Mouse (Mus musculus) midbrain, embryonic 13.5 days (tissue): Measurements from ENCODE around the gene Runx2. TPM values are rescaled to one million over a fixed set of nuclear protein-coding genes. Genes with fewer than 3 reads are reported as not detected.

Experiments
- ATAC-seq: fragments of 200-750 bp; cut with Nextera tagmentation; 2 replicates; pipeline ENCODE4 v1.8.0; 2017; ENCODE audit warnings: mild to moderate bottlenecking, moderate TSS enrichment, moderate library complexity
- H3K27ac ChIP-seq: fragments of 300-500 bp; sonication (generic); 2 replicates; pipeline ENCODE4 v1.5.1; 2015; ENCODE audit warnings: inconsistent platforms, mild to moderate bottlenecking, moderate library complexity
- H3K27me3 ChIP-seq: fragments of 300-500 bp; sonication (generic); 2 replicates; pipeline ENCODE4 v1.6.1; 2015; ENCODE audit warnings: mild to moderate bottlenecking, inconsistent platforms
- H3K36me3 ChIP-seq: fragments of 300-500 bp; sonication (generic); 2 replicates; pipeline ENCODE4 v1.6.1; 2015; ENCODE audit warnings: mild to moderate bottlenecking, inconsistent platforms
- H3K4me1 ChIP-seq: fragments of 300-500 bp; sonication (generic); replicated peaks from 2 replicates; pipeline ENCODE4 v1.6.1; 2015; ENCODE audit warnings: inconsistent platforms
- H3K4me2 ChIP-seq: fragments of 300-500 bp; sonication (generic); replicated peaks from 2 replicates; pipeline ENCODE4 v1.6.1; 2015; ENCODE audit warnings: moderate library complexity, mild to moderate bottlenecking, inconsistent platforms
- H3K4me3 ChIP-seq: fragments of 300-500 bp; sonication (generic); replicated peaks from 2 replicates; pipeline ENCODE4 v1.5.1; 2015; ENCODE audit warnings: mild to moderate bottlenecking, inconsistent platforms
- H3K9ac ChIP-seq: fragments of 300-500 bp; sonication (generic); replicated peaks from 2 replicates; pipeline ENCODE4 v1.6.1; 2015; ENCODE audit warnings: mild to moderate bottlenecking, inconsistent platforms
- H3K9me3 ChIP-seq: fragments of 300-500 bp; sonication (generic); 2 replicates; pipeline ENCODE4 v1.6.1; 2016; ENCODE audit warnings: mild to moderate bottlenecking, inconsistent platforms
- WGBS: fragments of 180-500 bp; shearing (Covaris S2); methylation state at CpG from one replicate; pipeline ENCODE4 v1.1.7; 2015; 5-methylcytosine and 5-hydroxymethylcytosine counted together
- polyA plus RNA-seq: library from polyadenylated mRNA; unstranded; fragments of >200 nt; fragmentation: Nextera tagmentation; extraction: Ambion mirVana; gene quantifications from 2 replicates; pipeline ENCODE4 v1.2.1, GENCODE M21; 2015

Runx2 gene
- polyA plus RNA-seq, 1 experiment from 2014 or later = 0.77 TPM

- Histone ChIP-seq H3K27ac (no peak overlapping the region), H3K4me1 (0 out of 2 replicates have a peak, but pooled peaks cover 6% of the 10 kb centered on the region), H3K9ac (no peak overlapping the region), H3K27me3 (no peaks in the 10 kb centered on the region), H3K36me3 (no peaks in the 10 kb centered on the region), H3K4me3 (no peak overlapping the region), H3K4me2 (no peak overlapping the region), H3K9me3 (no peaks in the 10 kb centered on the region)
- ATAC-seq = no peak
- 38% methylated on average over 8 of the region's 8 CpGs for WGBS
Measured at GRCm38 (mm10) chr17:44649056-44649455, 165.5 kb downstream of the Runx2 start.

GRCm38 (mm10) chr17:44647916-44648315 lies 166.7 kb downstream of the Runx2 start:
- WGBS = 77% methylated on average over 6 of the region's 6 CpGs

GRCm38 (mm10) chr17:44645146-44645545 lies 169.5 kb downstream of the Runx2 start:
- Histone ChIP-seq H3K27ac (no peak overlapping the region), H3K4me3 (no peak overlapping the region), H3K36me3 (no peaks in the 10 kb centered on the region), H3K4me1 (0 out of 2 replicates have a peak, but pooled peaks cover 6% of the 10 kb centered on the region), H3K27me3 (no peaks in the 10 kb centered on the region), H3K4me2 (no peak overlapping the region), H3K9ac (no peak overlapping the region), H3K9me3 (no peaks in the 10 kb centered on the region)
- ATAC-seq = no peak
- 93% methylated on average over 8 of the region's 8 CpGs for WGBS

More at GRCm38 (mm10) chr17:44647916-44648315, 166.7 kb downstream of the Runx2 start:
- H3K9me3 ChIP-seq = no peaks in the 10 kb centered on the region
- H3K4me1 ChIP-seq = 0 out of 2 replicates have a peak, but pooled peaks cover 6% of the 10 kb centered on the region
- H3K27ac ChIP-seq = no peak overlapping the region
- H3K27me3 ChIP-seq = no peaks in the 10 kb centered on the region
- H3K36me3 ChIP-seq = no peaks in the 10 kb centered on the region
- H3K4me2 ChIP-seq = no peak overlapping the region
- no peak overlapping the region for H3K9ac ChIP-seq
- ATAC-seq = no peak
- H3K4me3 ChIP-seq = no peak overlapping the region

- Histone ChIP-seq H3K9ac (no peak overlapping the region), H3K27me3 (no peaks in the 10 kb centered on the region), H3K9me3 (no peaks in the 10 kb centered on the region), H3K27ac (no peak overlapping the region), H3K36me3 (no peaks in the 10 kb centered on the region), H3K4me3 (no peak overlapping the region), H3K4me2 (no peak overlapping the region), H3K4me1 (0 out of 2 replicates have a peak, but pooled peaks cover 2% of the 10 kb centered on the region)
- ATAC-seq = no peak
- 95% methylated on average over 6 of the region's 6 CpGs for WGBS
Measured at GRCm38 (mm10) chr17:44643260-44643659, 171.3 kb downstream of the Runx2 start.

GRCm38 (mm10) chr17:44642126-44642525 lies 172.5 kb downstream of the Runx2 start:
- Histone ChIP-seq H3K4me3 (no peak overlapping the region), H3K27ac (no peak overlapping the region), H3K36me3 (no peaks in the 10 kb centered on the region), H3K4me1 (0 out of 2 replicates have a peak, but pooled peaks cover 2% of the 10 kb centered on the region), H3K9ac (no peak overlapping the region), H3K27me3 (no peaks in the 10 kb centered on the region), H3K4me2 (no peak overlapping the region), H3K9me3 (no peaks in the 10 kb centered on the region)
- ATAC-seq = no peak
- 88% methylated on average over 4 of the region's 4 CpGs for WGBS

GRCm38 (mm10) chr17:44640910-44641309 lies 173.7 kb downstream of the Runx2 start:
- no peak overlapping the region for H3K9ac ChIP-seq
- H3K4me2 ChIP-seq = no peak overlapping the region
- no peaks in the 10 kb centered on the region for H3K9me3 ChIP-seq
- 82% methylated on average over 3 of the region's 3 CpGs for WGBS
- H3K27ac ChIP-seq = no peak overlapping the region
- no peaks in the 10 kb centered on the region for H3K27me3 ChIP-seq
- no peak overlapping the region for H3K4me3 ChIP-seq
- H3K36me3 ChIP-seq = no peaks in the 10 kb centered on the region
- 0 out of 2 replicates have a peak, but pooled peaks cover 2% of the 10 kb centered on the region for H3K4me1 ChIP-seq
- no peak for ATAC-seq

- 93% methylated on average over 14 of the region's 14 CpGs for WGBS
- H3K36me3 ChIP-seq = no peaks in the 10 kb centered on the region
Measured at GRCm38 (mm10) chr17:44639446-44639845, 175.2 kb downstream of the Runx2 start.

GRCm38 (mm10) chr17:44637181-44637880 lies 177.3 kb downstream of the Runx2 start:
- no peaks in the 10 kb centered on the region for H3K27me3 ChIP-seq
- no peaks in the 10 kb centered on the region for H3K9me3 ChIP-seq
- 0 out of 2 replicates have a peak, but pooled peaks cover 2% of the 10 kb centered on the region for H3K4me1 ChIP-seq
- no peaks in the 10 kb centered on the region for H3K36me3 ChIP-seq
- no peak overlapping the region for H3K27ac ChIP-seq
- H3K4me2 ChIP-seq = no peak overlapping the region
- 81% methylated on average over 10 of the region's 10 CpGs for WGBS
- no peak overlapping the region for H3K4me3 ChIP-seq
- no peak for ATAC-seq
- H3K9ac ChIP-seq = no peak overlapping the region

More at GRCm38 (mm10) chr17:44639446-44639845, 175.2 kb downstream of the Runx2 start:
- H3K27me3 ChIP-seq = no peaks in the 10 kb centered on the region
- no peak overlapping the region for H3K9ac ChIP-seq
- H3K27ac ChIP-seq = no peak overlapping the region
- H3K9me3 ChIP-seq = no peaks in the 10 kb centered on the region
- H3K4me1 ChIP-seq = 0 out of 2 replicates have a peak, but pooled peaks cover 2% of the 10 kb centered on the region
- no peak overlapping the region for H3K4me2 ChIP-seq
- H3K4me3 ChIP-seq = no peak overlapping the region
- ATAC-seq = no peak

GRCm38 (mm10) chr17:44634486-44634885 lies 180.1 kb downstream of the Runx2 start:
- no peak for ATAC-seq
- WGBS = 64% methylated on average over 5 of the region's 5 CpGs
- H3K36me3 ChIP-seq = no peaks in the 10 kb centered on the region

GRCm38 (mm10) chr17:44633607-44634415 lies 180.8 kb downstream of the Runx2 start:
- H3K4me3 ChIP-seq = no peak overlapping the region
- 0 out of 2 replicates have a peak, but pooled peaks cover 2% of the 10 kb centered on the region for H3K4me1 ChIP-seq
- no peak overlapping the region for H3K27ac ChIP-seq
- no peaks in the 10 kb centered on the region for H3K9me3 ChIP-seq
- no peak overlapping the region for H3K4me2 ChIP-seq
- ATAC-seq = 0 out of 2 replicates have a peak, but pooled peaks have one; percentile 58
- no peak overlapping the region for H3K9ac ChIP-seq
- WGBS = 64% methylated on average over 14 of the region's 14 CpGs
- H3K27me3 ChIP-seq = no peaks in the 10 kb centered on the region
- H3K36me3 ChIP-seq = no peaks in the 10 kb centered on the region

More at GRCm38 (mm10) chr17:44634486-44634885, 180.1 kb downstream of the Runx2 start:
- no peaks in the 10 kb centered on the region for H3K27me3 ChIP-seq
- H3K4me2 ChIP-seq = no peak overlapping the region
- 0 out of 2 replicates have a peak, but pooled peaks cover 2% of the 10 kb centered on the region for H3K4me1 ChIP-seq
- H3K4me3 ChIP-seq = no peak overlapping the region
- H3K9me3 ChIP-seq = no peaks in the 10 kb centered on the region
- H3K27ac ChIP-seq = no peak overlapping the region
- no peak overlapping the region for H3K9ac ChIP-seq

- Histone ChIP-seq H3K27ac (no peak overlapping the region), H3K4me3 (no peak overlapping the region), H3K9me3 (no peaks in the 10 kb centered on the region), H3K27me3 (no peaks in the 10 kb centered on the region), H3K4me2 (no peak overlapping the region), H3K4me1 (no peaks in the 10 kb centered on the region), H3K9ac (no peak overlapping the region), H3K36me3 (no peaks in the 10 kb centered on the region)
- ATAC-seq = no peak
- WGBS = 100% methylated on average over 2 of the region's 2 CpGs
Measured at GRCm38 (mm10) chr17:44632941-44633340, 181.7 kb downstream of the Runx2 start.

- H3K4me1 ChIP-seq = no peaks in the 10 kb centered on the region
- no peak overlapping the region for H3K9ac ChIP-seq
- H3K4me3 ChIP-seq = no peak overlapping the region
- WGBS = 93% methylated on average over 4 of the region's 4 CpGs
- no peaks in the 10 kb centered on the region for H3K36me3 ChIP-seq
- no peaks in the 10 kb centered on the region for H3K9me3 ChIP-seq
- ATAC-seq = no peak
- H3K27me3 ChIP-seq = no peaks in the 10 kb centered on the region
- no peak overlapping the region for H3K4me2 ChIP-seq
- H3K27ac ChIP-seq = no peak overlapping the region
Measured at GRCm38 (mm10) chr17:44632292-44632691, 182.3 kb downstream of the Runx2 start.
